Mouse (Mus musculus) kidney, embryonic 15.5 days (tissue): ENCODE results near the gene Rasgrp3. TPM values are rescaled to one million over a fixed set of nuclear protein-coding genes. Genes with fewer than 3 reads are reported as not detected.

Source experiments
- ATAC-seq: fragments of 200-750 bp; cut with Nextera tagmentation; replicated peaks from 2 replicates; pipeline ENCODE4 v1.8.0; 2017; ENCODE audit warnings: moderate TSS enrichment; ENCODE audit not compliant: low FRiP score
- H3K27ac ChIP-seq: fragments of 300-500 bp; sonication (generic); 2 replicates; pipeline ENCODE4 v1.5.1; 2015; ENCODE audit warnings: mild to moderate bottlenecking, inconsistent platforms
- H3K27me3 ChIP-seq: fragments of 300-500 bp; sonication (generic); 2 replicates; pipeline ENCODE4 v1.6.1; 2015; ENCODE audit warnings: inconsistent platforms
- H3K36me3 ChIP-seq: fragments of 300-500 bp; sonication (generic); 2 replicates; pipeline ENCODE4 v1.6.1; 2015; ENCODE audit warnings: inconsistent platforms
- H3K4me1 ChIP-seq: fragments of 300-500 bp; sonication (generic); 2 replicates; pipeline ENCODE4 v1.6.1; 2015; ENCODE audit warnings: inconsistent platforms
- H3K4me2 ChIP-seq: fragments of 300-500 bp; sonication (generic); 2 replicates; pipeline ENCODE4 v1.6.1; 2015; ENCODE audit warnings: moderate library complexity, mild to moderate bottlenecking, inconsistent platforms
- H3K4me3 ChIP-seq: fragments of 300-500 bp; sonication (generic); replicated peaks from 2 replicates; pipeline ENCODE4 v1.5.1; 2015; ENCODE audit warnings: mild to moderate bottlenecking, inconsistent platforms
- H3K9ac ChIP-seq: fragments of 300-500 bp; sonication (generic); 2 replicates; pipeline ENCODE4 v1.6.1; 2015; ENCODE audit warnings: mild to moderate bottlenecking, inconsistent platforms
- H3K9me3 ChIP-seq: fragments of 300-500 bp; sonication (generic); replicated peaks from 2 replicates; pipeline ENCODE4 v1.6.1; 2016; ENCODE audit warnings: inconsistent platforms
- WGBS: fragments of 180-500 bp; shearing (Covaris S2); methylation state at CpG from one replicate; pipeline ENCODE4 v1.1.7; 2015; ENCODE audit warnings: mixed read lengths; 5-methylcytosine and 5-hydroxymethylcytosine counted together
- polyA plus RNA-seq: library from polyadenylated mRNA; unstranded; fragments of >200 nt; fragmentation: Nextera tagmentation; extraction: Ambion mirVana; gene quantifications from 2 replicates; pipeline ENCODE4 v1.2.1, GENCODE M21; 2015

The Rasgrp3 gene
- polyA plus RNA-seq, 1 experiment from 2014 or later, result 22.8 TPM

DNA sequence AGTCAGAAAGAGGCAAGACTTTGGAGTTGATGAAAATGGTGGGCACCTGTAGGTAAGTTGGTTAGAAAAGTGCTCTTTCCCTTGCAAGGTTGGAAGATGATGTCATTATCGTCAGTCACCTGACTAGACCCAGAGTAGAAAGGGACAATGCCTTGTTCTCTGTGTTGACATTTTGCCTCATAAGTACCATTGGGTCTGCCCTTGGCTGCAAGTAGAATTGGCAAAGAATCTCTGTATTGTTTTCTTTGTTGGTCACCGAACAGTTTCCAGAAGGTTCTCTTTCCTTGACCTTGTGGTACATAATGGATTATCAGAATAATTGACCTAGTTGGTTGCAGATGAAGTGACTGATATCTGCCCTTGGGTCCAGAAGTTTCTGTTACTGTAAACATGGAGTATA, 27.9 kb downstream of the Rasgrp3 start:
- Histone ChIP-seq H3K4me3 (no peak overlapping the region), H3K27ac (no peak overlapping the region), H3K4me1 (peaks cover 20% of the 10 kb centered on the region), H3K36me3 (no peaks in the 10 kb centered on the region), H3K9ac (no peak overlapping the region), H3K9me3 (no peaks in the 10 kb centered on the region), H3K4me2 (no peak overlapping the region), H3K27me3 (no peaks in the 10 kb centered on the region)
- WGBS, result 85% methylated on average over 2 of the region's 2 CpGs
- ATAC-seq, result no peak

DNA sequence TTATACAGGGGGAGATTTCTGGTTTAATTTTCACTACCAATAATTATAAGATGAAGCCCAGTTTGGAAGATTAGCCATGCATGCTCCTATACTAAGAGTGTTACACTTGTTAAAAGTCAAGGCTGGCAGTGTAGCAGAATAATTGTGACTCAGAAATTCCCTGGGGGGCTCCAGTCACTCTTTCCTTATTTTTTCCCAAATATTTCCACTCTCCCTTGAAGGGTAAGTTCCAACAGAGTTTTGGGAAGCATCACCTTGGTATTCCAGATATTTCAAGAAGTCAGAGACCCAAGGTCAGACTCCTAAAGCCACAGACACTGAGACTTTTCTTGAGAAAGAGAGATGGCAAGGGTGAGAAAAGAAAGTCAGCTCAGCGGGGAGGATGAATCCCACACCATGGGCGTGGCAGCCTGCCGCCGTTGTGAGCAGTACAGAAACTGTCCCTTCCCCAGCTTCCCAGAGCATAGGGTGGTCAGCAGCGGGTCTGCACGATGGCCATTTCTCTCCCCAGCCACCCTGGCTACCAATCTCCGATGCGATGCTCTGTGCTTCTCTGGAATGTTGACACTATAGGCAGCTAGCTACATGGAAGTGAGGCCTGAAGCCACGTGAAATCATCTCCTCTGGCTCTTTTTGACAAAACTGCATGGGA, 28.8 kb downstream of the Rasgrp3 start:
- Histone ChIP-seq H3K4me1 (peaks cover 20% of the 10 kb centered on the region), H3K27me3 (no peaks in the 10 kb centered on the region), H3K27ac (0 out of 2 replicates have a peak overlapping the region, but pooled peaks have one; percentile 37), H3K4me3 (0 out of 2 replicates have a peak overlapping the region, but pooled peaks have one; percentile 24), H3K9ac (no peak overlapping the region), H3K4me2 (peak overlapping the region; percentile 55), H3K36me3 (no peaks in the 10 kb centered on the region), H3K9me3 (no peaks in the 10 kb centered on the region)
- no peak for ATAC-seq
- 10% methylated on average over 9 of the region's 9 CpGs for WGBS

DNA sequence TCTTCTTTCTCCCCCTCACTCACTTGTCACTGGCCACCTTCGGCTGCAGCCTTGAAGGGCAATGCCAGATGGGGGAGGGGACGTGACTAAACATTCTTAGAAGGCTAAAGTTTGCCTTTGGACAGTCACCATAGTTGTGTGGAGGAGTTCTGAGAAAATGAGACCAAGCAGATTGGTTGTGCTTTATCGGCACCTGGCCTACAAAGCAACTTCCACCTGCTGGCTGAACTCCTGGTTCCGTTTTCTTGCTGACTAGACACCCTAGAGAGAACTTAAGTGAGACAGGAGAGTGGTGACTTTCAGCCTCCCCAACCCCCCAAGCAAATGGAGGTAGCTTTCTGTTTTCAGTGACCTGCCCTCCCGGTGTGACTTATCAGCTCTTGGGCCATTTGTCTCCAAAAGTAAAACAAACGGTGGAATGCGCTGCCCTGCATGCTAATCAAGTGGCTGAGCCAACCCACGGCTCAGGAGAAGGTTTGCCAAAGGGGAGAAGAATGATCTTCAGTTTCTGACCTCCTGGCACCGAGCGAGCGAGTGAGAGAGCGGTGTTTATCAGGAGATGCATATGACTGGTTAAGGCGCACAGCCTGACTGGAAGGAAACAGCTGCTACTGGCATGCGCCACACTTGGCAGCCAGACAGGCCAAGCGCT, 29.4 kb downstream of the Rasgrp3 start:
- Histone ChIP-seq H3K36me3 (no peaks in the 10 kb centered on the region), H3K27me3 (no peaks in the 10 kb centered on the region), H3K27ac (0 out of 2 replicates have a peak overlapping the region, but pooled peaks have one; percentile 37), H3K4me1 (peaks cover 20% of the 10 kb centered on the region), H3K4me3 (peak overlapping the region; percentile 24), H3K9ac (no peak overlapping the region), H3K9me3 (no peaks in the 10 kb centered on the region), H3K4me2 (peak overlapping the region; percentile 55)
- 3% methylated on average over 15 of the region's 15 CpGs for WGBS
- peak; percentile 86 for ATAC-seq

GRCm38 (mm10) chr17:75465635-75465997, 29.9 kb downstream of the Rasgrp3 start:
- H3K36me3 ChIP-seq, result no peaks in the 10 kb centered on the region
- H3K9ac ChIP-seq, result no peak overlapping the region
- no peaks in the 10 kb centered on the region for H3K9me3 ChIP-seq
- H3K27ac ChIP-seq, result no peak overlapping the region
- 55% methylated on average over 14 of the region's 14 CpGs for WGBS
- no peaks in the 10 kb centered on the region for H3K27me3 ChIP-seq
- peaks cover 20% of the 10 kb centered on the region for H3K4me1 ChIP-seq
- H3K4me3 ChIP-seq, result peak overlapping the region; percentile 24
- H3K4me2 ChIP-seq, result peak overlapping the region; percentile 55
- no peak for ATAC-seq

DNA sequence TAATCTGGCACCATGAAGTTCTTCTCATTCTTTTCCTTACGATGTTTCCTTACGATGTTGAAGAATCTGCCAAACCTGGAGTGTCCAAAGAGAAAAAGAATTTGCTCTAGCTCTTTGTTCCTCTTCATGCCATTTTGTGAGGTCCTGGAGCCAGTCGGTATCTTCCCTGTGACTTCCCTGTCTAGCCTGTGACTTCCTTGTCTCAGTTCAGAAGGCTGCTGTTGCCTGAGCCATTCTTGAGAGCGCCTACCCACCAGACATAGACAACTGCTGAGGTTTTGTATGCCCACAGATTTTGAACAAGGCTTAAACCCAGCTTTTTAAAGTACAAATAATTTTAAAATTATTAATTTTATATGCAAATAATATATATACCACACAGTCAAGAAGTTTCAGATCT, 31.3 kb downstream of the Rasgrp3 start:
- ATAC-seq, result no peak
- Histone ChIP-seq H3K4me1 (peaks cover 20% of the 10 kb centered on the region), H3K9ac (no peak overlapping the region), H3K36me3 (no peaks in the 10 kb centered on the region), H3K9me3 (no peaks in the 10 kb centered on the region), H3K4me2 (no peak overlapping the region), H3K27me3 (no peaks in the 10 kb centered on the region), H3K27ac (no peak overlapping the region), H3K4me3 (no peak overlapping the region)
- WGBS, result 86% methylated on average over 4 of the region's 4 CpGs

DNA sequence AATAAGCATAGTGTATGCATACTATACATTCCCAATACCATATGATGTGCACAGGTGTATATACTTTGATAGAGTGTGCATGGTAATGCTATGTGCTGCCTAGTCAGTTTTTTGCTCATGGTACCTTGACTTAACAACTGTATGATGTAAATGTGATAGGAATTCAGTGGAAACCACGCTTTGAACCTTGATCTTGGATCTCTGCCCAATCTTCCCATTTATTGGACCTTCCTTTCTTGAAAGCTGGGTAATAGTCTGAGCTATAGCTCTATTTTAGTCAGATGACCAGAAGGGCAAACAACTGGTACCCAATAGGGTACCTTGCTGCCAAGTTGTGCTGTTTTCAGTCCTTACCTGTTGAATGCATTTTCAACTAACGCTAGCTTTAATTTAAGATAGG, 31.8 kb downstream of the Rasgrp3 start:
- H3K9ac ChIP-seq, result no peak overlapping the region
- H3K9me3 ChIP-seq, result no peaks in the 10 kb centered on the region
- H3K4me1 ChIP-seq, result peaks cover 20% of the 10 kb centered on the region
- no peak for ATAC-seq
- no peak overlapping the region for H3K4me2 ChIP-seq
- WGBS, result 83% methylated on average over 2 of the region's 2 CpGs
- no peaks in the 10 kb centered on the region for H3K27me3 ChIP-seq
- no peak overlapping the region for H3K4me3 ChIP-seq
- no peaks in the 10 kb centered on the region for H3K36me3 ChIP-seq
- H3K27ac ChIP-seq, result no peak overlapping the region

GRCm38 (mm10) chr17:75468479-75469114, 32.9 kb downstream of the Rasgrp3 start:
- no peak overlapping the region for H3K27ac ChIP-seq
- H3K4me2 ChIP-seq, result no peak overlapping the region
- H3K27me3 ChIP-seq, result no peaks in the 10 kb centered on the region
- ATAC-seq, result no peak
- 94% methylated on average over 10 of the region's 10 CpGs for WGBS
- H3K9ac ChIP-seq, result no peak overlapping the region
- H3K4me1 ChIP-seq, result peaks cover 20% of the 10 kb centered on the region
- H3K4me3 ChIP-seq, result no peak overlapping the region
- no peaks in the 10 kb centered on the region for H3K36me3 ChIP-seq
- H3K9me3 ChIP-seq, result no peaks in the 10 kb centered on the region

DNA sequence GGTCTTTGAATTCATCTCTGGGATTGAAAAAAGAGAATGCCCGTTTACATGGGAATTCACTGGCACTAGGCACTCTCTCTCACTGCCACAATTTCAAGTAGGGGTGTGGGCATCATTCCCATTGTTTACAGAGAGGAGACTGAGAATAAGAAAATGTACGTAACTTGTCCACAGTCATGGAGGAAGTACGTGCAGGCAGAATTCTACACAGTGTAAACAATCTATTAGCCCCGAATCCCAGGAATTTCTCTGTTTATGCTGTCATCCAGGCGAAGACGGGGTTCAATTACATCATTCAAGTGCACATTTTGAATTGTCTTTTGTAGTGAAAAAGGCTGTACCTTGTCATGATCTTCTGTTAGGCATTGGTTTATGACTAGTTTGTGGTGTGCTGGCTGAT, 34.6 kb downstream of the Rasgrp3 start:
- Histone ChIP-seq H3K36me3 (no peaks in the 10 kb centered on the region), H3K4me2 (no peak overlapping the region), H3K9me3 (no peaks in the 10 kb centered on the region), H3K4me3 (no peak overlapping the region), H3K27ac (no peak overlapping the region), H3K27me3 (no peaks in the 10 kb centered on the region), H3K4me1 (peaks cover 10% of the 10 kb centered on the region), H3K9ac (no peak overlapping the region)
- WGBS, result 75% methylated on average over 6 of the region's 6 CpGs
- no peak for ATAC-seq

DNA sequence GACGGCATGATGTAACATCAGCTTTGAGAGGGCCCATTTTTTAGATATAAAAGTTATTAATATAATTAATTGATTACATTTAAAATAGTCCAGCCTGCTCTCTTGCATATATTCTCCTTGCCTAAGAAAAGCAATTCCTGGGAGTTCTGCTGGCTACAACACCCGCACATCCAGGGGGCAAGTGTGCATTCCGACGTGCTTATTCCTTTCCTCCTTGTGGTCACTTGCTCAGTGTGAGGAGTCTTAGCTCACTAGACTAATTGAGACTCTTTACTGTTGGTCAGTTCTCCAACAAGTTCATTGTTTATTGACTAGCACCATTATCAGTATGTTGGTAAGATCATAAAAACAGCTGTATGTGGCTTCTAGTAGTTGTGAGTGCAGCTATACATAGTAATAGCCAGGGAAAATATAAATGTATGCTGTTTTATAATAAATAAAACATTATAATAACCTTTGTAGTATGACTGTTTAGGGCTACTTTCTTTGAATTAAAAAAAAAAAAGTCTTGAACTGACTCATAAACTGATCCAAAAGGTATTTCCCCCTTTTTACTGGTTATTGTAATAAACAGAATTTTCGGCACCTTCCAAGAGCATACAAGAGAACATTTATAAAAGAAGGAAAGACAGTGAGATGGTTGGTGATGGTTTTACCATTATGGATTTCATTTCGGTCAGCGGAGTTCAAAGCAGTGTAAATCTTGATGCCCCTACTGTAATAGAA, 35.4 kb downstream of the Rasgrp3 start:
- H3K4me1 ChIP-seq, result 0 out of 2 replicates have a peak, but pooled peaks cover 5% of the 10 kb centered on the region
- no peaks in the 10 kb centered on the region for H3K27me3 ChIP-seq
- 91% methylated on average over 7 of the region's 7 CpGs for WGBS
- no peaks in the 10 kb centered on the region for H3K9me3 ChIP-seq
- ATAC-seq, result no peak
- H3K4me3 ChIP-seq, result no peak overlapping the region
- no peak overlapping the region for H3K9ac ChIP-seq
- no peak overlapping the region for H3K27ac ChIP-seq
- no peak overlapping the region for H3K4me2 ChIP-seq
- no peaks in the 10 kb centered on the region for H3K36me3 ChIP-seq

DNA sequence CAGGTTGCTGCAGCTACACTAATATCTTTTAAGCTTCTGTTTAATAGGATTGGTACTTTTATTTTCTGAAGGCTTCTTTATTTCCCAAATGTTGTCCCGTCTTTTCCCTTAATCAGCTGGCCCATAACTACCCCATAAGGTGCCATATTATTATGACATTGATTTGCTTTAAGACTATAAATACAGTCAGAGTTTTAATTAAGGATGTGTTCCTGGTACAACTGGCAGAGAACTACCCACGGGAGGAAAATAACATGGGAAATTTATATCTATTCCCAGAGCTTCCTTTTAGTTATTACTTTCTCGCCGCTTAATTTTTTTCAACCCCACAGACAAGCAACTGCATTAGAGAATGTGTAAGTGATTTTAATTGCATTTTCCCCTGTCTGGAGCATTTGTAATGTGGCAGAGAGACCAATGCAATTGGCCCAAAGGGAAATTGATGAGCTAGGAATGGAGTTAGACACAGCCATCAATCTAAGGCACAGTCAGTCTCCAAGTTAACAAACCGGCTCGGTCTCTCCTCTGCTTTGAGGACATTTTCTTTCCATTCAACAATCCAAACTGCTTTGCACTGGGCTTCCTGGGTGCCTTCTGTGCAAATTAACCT, 36.1 kb downstream of the Rasgrp3 start:
- Histone ChIP-seq H3K36me3 (no peaks in the 10 kb centered on the region), H3K4me3 (no peak overlapping the region), H3K9me3 (no peaks in the 10 kb centered on the region), H3K27ac (no peak overlapping the region), H3K4me1 (no peaks in the 10 kb centered on the region), H3K27me3 (no peaks in the 10 kb centered on the region), H3K4me2 (no peak overlapping the region), H3K9ac (no peak overlapping the region)
- WGBS, result 76% methylated on average over 6 of the region's 6 CpGs
- no peak for ATAC-seq

DNA sequence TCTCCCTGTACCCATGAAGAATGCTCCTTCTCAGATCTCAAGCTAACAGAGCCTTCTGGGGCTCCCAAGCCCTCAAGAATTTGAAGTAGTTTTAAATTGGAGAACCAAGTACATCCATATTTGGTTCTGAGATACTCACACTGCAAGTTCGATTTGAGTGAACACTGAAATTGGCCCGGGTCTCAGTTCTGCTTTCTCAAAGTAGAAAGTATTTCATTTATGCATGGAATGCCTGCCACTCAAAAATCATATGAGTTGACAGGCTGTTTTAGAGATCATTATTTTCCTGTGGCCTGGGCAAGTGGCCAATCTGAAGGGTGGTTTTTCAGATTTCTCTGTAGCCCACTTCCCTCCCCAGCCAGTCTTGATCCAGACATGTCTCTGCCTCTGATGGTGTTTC, 36.7 kb downstream of the Rasgrp3 start:
- H3K4me3 ChIP-seq, result no peak overlapping the region
- no peaks in the 10 kb centered on the region for H3K4me1 ChIP-seq
- no peak overlapping the region for H3K9ac ChIP-seq
- H3K9me3 ChIP-seq, result no peaks in the 10 kb centered on the region
- no peak for ATAC-seq
- 72% methylated on average over 2 of the region's 2 CpGs for WGBS
- no peaks in the 10 kb centered on the region for H3K36me3 ChIP-seq
- no peaks in the 10 kb centered on the region for H3K27me3 ChIP-seq
- no peak overlapping the region for H3K4me2 ChIP-seq
- H3K27ac ChIP-seq, result no peak overlapping the region

GRCm38 (mm10) chr17:75475985-75476384, 40.3 kb downstream of the Rasgrp3 start:
- Histone ChIP-seq H3K27ac (no peak overlapping the region), H3K9me3 (no peaks in the 10 kb centered on the region), H3K4me1 (no peaks in the 10 kb centered on the region), H3K27me3 (no peaks in the 10 kb centered on the region), H3K4me2 (no peak overlapping the region), H3K4me3 (no peak overlapping the region), H3K36me3 (no peaks in the 10 kb centered on the region), H3K9ac (no peak overlapping the region)
- 89% methylated on average over 1 of the region's 1 CpGs for WGBS
- no peak for ATAC-seq
